7 mouse cellular contexts compared by ENCODE assay signal in genomic region chr6:86822285-86823050, GRCm38 (mm10). TPM values are rescaled to one million over a fixed set of nuclear protein-coding genes. Genes with fewer than 3 reads are reported as not detected.
DNase-seq lines count a peak whose midpoint lies in the region; ATAC-seq and TF ChIP-seq lines count a peak whose summit lies in the region.

No protein-coding gene starts in this region.

- 0 out of 2 replicates have a peak, but pooled peaks have one; percentile 18 for TF ChIP-seq CTCF in intestine, postnatal 0 days (IDR thresholded peaks at IDR 0.05; ENCODE audit: low read depth)

- H3K27me3 ChIP-seq in intestine, postnatal 0 days (replicated peaks; ENCODE audit: control insufficient read depth, insufficient read depth, low read length) = no peaks in the 10 kb centered on the region
- peaks cover 2% of the 10 kb centered on the region for H3K27me3 ChIP-seq in megakaryocyte, embryonic 14.5 days (replicated peaks)

- no peaks in the 10 kb centered on the region for H3K9me3 ChIP-seq in intestine, postnatal 0 days (ENCODE audit: control insufficient read depth)
- no peaks in the 10 kb centered on the region for H3K9me3 ChIP-seq in megakaryocyte, embryonic 14.5 days

- DNase-seq in adrenal gland, adult 8-10 months = peak; percentile 32
- DNase-seq in embryo, embryonic 10 days (ENCODE audit: low spot score) = peak; percentile 46
- peak; percentile 98 for DNase-seq in heart, adult 11 months
- peak; percentile 85 to 96 for DNase-seq in left cerebral cortex, postnatal 25 days (ENCODE audit: low spot score in 2 of 2)
- peak; percentile 35 for DNase-seq in right cerebral cortex, postnatal 4 days

- H3K9ac ChIP-seq in intestine, postnatal 0 days (ENCODE audit: low read depth, low read length) = no peak overlapping the region

- ATAC-seq in intestine, postnatal 0 days = 0 out of 2 replicates have a peak, but pooled peaks have one; percentile 22

- H3K27ac ChIP-seq in intestine, postnatal 0 days (ENCODE audit: low read depth, low read length) = no peak overlapping the region

- peak overlapping the region; percentile 47 for H3K4me2 ChIP-seq in intestine, postnatal 0 days (replicated peaks; ENCODE audit: low read depth)

- 6% methylated on average over 19 of the region's 19 CpGs for WGBS in intestine, postnatal 0 days

- H3K4me3 ChIP-seq in intestine, postnatal 0 days (ENCODE audit: low read depth, low read length) = no peak overlapping the region; the same call in 1 of the 2 replicates
- peak overlapping the region; percentile 81 for H3K4me3 ChIP-seq in megakaryocyte, embryonic 14.5 days (replicated peaks)

- no peaks in the 10 kb centered on the region for H3K4me1 ChIP-seq in intestine, postnatal 0 days (replicated peaks; ENCODE audit: control insufficient read depth, insufficient read depth, low read length)
- H3K4me1 ChIP-seq in megakaryocyte, embryonic 14.5 days = peaks cover 68% of the 10 kb centered on the region

- H3K36me3 ChIP-seq in intestine, postnatal 0 days (ENCODE audit: control insufficient read depth, insufficient read depth) = no peaks in the 10 kb centered on the region
- no peaks in the 10 kb centered on the region for H3K36me3 ChIP-seq in megakaryocyte, embryonic 14.5 days (replicated peaks; ENCODE audit: low read length)

- intact Hi-C loops in left cerebral cortex, postnatal 25 days (cut with DNase I) = loop anchor here (1.0 kb wide), 1 partner anchor 27 kb away; the partner anchor contains the start of gene Aak1

RNA-seq across cellular contexts. Expression of gene Aak1, which starts 26.8 kb away (rescaled TPM):
- 100 to 1,000 TPM; 129 to 147 (median 132) TPM for total RNA-seq in adrenal gland, adult 8-10 months (2022)
- 5.7 and 7.2 TPM in 2 replicates for polyA plus RNA-seq in intestine, postnatal 0 days (2015; fragmentation: Nextera tagmentation; extraction: Ambion mirVana)
- total RNA-seq in left cerebral cortex, postnatal 25 days (2021) = 100 to 1,000 TPM; 395 to 402 TPM
- polyA plus RNA-seq in megakaryocyte, embryonic 14.5 days (2012; ENCODE audit: insufficient read depth, low replicate concordance) = 2.2 and 6.8 TPM in 2 replicates

RNA-seq across cellular contexts. Expression of gene Anxa4, which starts 29.1 kb away (rescaled TPM):
- 100 to 1,000 TPM in 1 of 4 experiments, 10 to 100 TPM in 3; 77.0 to 102 (median 86.9) TPM for total RNA-seq in adrenal gland, adult 8-10 months (2022)
- polyA plus RNA-seq in intestine, postnatal 0 days (2015; fragmentation: Nextera tagmentation; extraction: Ambion mirVana) = 541 and 578 TPM in 2 replicates
- total RNA-seq in left cerebral cortex, postnatal 25 days (2021) = 1 to 10 TPM; 4.2 to 5.9 TPM
- 2.0 and 21.6 TPM in 2 replicates for polyA plus RNA-seq in megakaryocyte, embryonic 14.5 days (2012; ENCODE audit: insufficient read depth, low replicate concordance)

Comparison
In these comparisons a context has a peak if more than half of its experiments do, and no peak if none do; other contexts are left out.
1. DNase-seq: peak in every context shown above with its lines; median percentile 98 in heart, adult 11 months; 90 in left cerebral cortex, postnatal 25 days; 46 in embryo, embryonic 10 days; 35 in right cerebral cortex, postnatal 4 days; 32 in adrenal gland, adult 8-10 months.
2. RNA of gene Anxa4, which starts 29.1 kb away (total RNA-seq): 77.0 to 102 TPM in adrenal gland, adult 8-10 months; 4.2 to 5.9 TPM in left cerebral cortex, postnatal 25 days; every median in the first group is over 10 times any median in the second.